Mouse (Mus musculus) heart, embryonic 13.5 days (tissue): ENCODE results near the gene Olfr199. TPM values are rescaled to one million over a fixed set of nuclear protein-coding genes. Genes with fewer than 3 reads are reported as not detected.
"Not testable (repeated sequence)": the region's sequence is repeated elsewhere in the genome, so short reads cannot be mapped to it uniquely, and the experiment has no call there.

Experiments
- ATAC-seq: fragments of 200-750 bp; cut with Nextera tagmentation; 2 replicates; pipeline ENCODE4 v1.8.0; 2017; ENCODE audit warnings: moderate TSS enrichment; ENCODE audit not compliant: insufficient number of reproducible peaks, low FRiP score, low TSS enrichment; ENCODE audit errors: extremely low read depth
- H3K27ac ChIP-seq: fragments of 300-500 bp; sonication (generic); replicated peaks from 2 replicates; pipeline ENCODE4 v1.5.1; 2015; ENCODE audit warnings: moderate library complexity, mild to moderate bottlenecking, inconsistent platforms
- H3K27me3 ChIP-seq: fragments of 300-500 bp; sonication (generic); replicated peaks from 2 replicates; pipeline ENCODE4 v1.6.1; 2015; ENCODE audit warnings: mild to moderate bottlenecking, inconsistent platforms
- H3K36me3 ChIP-seq: fragments of 300-500 bp; sonication (generic); 2 replicates; pipeline ENCODE4 v1.6.1; 2015; ENCODE audit warnings: mild to moderate bottlenecking, inconsistent platforms
- H3K4me1 ChIP-seq: fragments of 300-500 bp; sonication (generic); 2 replicates; pipeline ENCODE4 v1.6.1; 2015; ENCODE audit warnings: inconsistent platforms
- H3K4me2 ChIP-seq: fragments of 300-500 bp; sonication (generic); 2 replicates; pipeline ENCODE4 v1.6.1; 2015; ENCODE audit warnings: inconsistent platforms, mild to moderate bottlenecking, moderate library complexity
- H3K4me3 ChIP-seq: fragments of 300-500 bp; sonication (generic); 2 replicates; pipeline ENCODE4 v1.5.1; 2015; ENCODE audit warnings: moderate library complexity, mild to moderate bottlenecking, inconsistent platforms
- H3K9ac ChIP-seq: fragments of 300-500 bp; sonication (generic); 2 replicates; pipeline ENCODE4 v1.6.1; 2015; ENCODE audit warnings: inconsistent platforms, mild to moderate bottlenecking, moderate library complexity
- H3K9me3 ChIP-seq: fragments of 300-500 bp; sonication (generic); 2 replicates; pipeline ENCODE4 v1.6.1; 2016; ENCODE audit warnings: inconsistent platforms
- WGBS: fragments of 180-500 bp; shearing (Covaris S2); methylation state at CpG from one replicate; pipeline ENCODE4 v1.1.7; 2015; ENCODE audit warnings: mixed read lengths; 5-methylcytosine and 5-hydroxymethylcytosine counted together
- polyA plus RNA-seq: library from polyadenylated mRNA; unstranded; fragments of >200 nt; fragmentation: Nextera tagmentation; extraction: Ambion mirVana; gene quantifications from 2 replicates; pipeline ENCODE4 v1.2.1, GENCODE M21; 2015

The Olfr199 gene
- not detected in 2 replicates for polyA plus RNA-seq

- not testable (repeated sequence) for H3K27me3 ChIP-seq, H3K27ac ChIP-seq, H3K4me2 ChIP-seq, H3K4me1 ChIP-seq, ATAC-seq, H3K36me3 ChIP-seq, H3K9ac ChIP-seq, H3K9me3 ChIP-seq, H3K4me3 ChIP-seq
- 71% methylated on average over 1 of the region's 1 CpGs for WGBS
Observed at GRCm38 (mm10) chr16:59219667-59220066, at the start of gene Olfr199. TSS of gene Olfr199 (minus strand) at chr16:59219767.

GRCm38 (mm10) chr16:59269097-59269496 is 49.5 kb upstream of the Olfr199 start:
- H3K27ac ChIP-seq, H3K36me3 ChIP-seq, ATAC-seq, H3K4me2 ChIP-seq, H3K27me3 ChIP-seq, H3K4me3 ChIP-seq, H3K9ac ChIP-seq, H3K4me1 ChIP-seq, H3K9me3 ChIP-seq: not testable (repeated sequence)
- WGBS = 61% methylated on average over 4 of the region's 4 CpGs

- Histone ChIP-seq H3K9ac (no peak overlapping the region), H3K27me3 (no peaks in the 10 kb centered on the region), H3K4me1 (no peaks in the 10 kb centered on the region), H3K9me3 (no peaks in the 10 kb centered on the region), H3K4me2 (no peak overlapping the region), H3K27ac (no peak overlapping the region), H3K36me3 (no peaks in the 10 kb centered on the region), H3K4me3 (no peak overlapping the region)
- no peak for ATAC-seq
- WGBS = 76% methylated on average over 17 of the region's 17 CpGs
Observed at GRCm38 (mm10) chr16:59249684-59250083, 30.1 kb upstream of the Olfr199 start.

DNA sequence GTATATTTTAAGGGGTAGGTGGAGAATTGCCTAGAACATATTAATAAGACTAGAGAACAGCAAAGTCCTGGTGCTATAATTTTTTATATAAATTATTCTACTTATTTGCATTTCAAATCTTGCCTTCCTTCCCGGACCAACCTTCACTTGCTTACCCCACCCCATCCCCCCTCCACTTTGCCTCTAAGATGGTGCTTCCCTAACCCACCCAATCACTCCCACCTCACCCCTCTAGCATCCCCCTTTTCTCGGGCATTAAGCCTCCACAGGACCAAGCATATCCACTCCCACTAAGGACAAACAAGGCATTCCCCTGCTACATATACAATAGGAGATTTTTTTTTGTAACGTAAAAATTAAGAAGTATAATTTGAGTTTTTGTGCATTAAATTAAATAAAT is 1.7 kb downstream of the Olfr199 start:
- H3K4me1 ChIP-seq, H3K9me3 ChIP-seq, H3K9ac ChIP-seq, H3K27me3 ChIP-seq, H3K27ac ChIP-seq, H3K36me3 ChIP-seq, H3K4me2 ChIP-seq, ATAC-seq, H3K4me3 ChIP-seq: not testable (repeated sequence)
- 60% methylated on average over 3 of the region's 3 CpGs for WGBS

DNA sequence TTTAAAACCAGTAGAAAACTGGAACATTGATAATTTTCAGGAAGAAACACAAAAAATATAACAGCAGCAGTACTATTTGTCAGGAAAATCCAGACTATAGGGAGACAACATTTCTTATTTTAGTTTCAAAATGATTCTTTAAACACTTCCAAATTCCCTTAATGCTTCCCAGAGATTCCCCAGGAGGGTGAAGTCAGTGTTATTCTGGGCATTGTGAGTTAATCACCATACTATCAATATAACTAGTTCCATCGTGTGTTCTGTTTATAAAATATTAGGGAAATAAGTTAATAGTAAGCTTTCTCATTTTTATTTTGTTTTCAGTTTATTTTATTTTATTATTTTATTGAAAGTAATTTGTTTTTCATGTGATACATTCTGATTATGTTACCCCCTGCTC is 16.1 kb downstream of the Olfr199 start, which contains the start of gene Olfr198:
TSS of gene Olfr198 (minus strand) at position 101 of the 400 bp plus-strand sequence.
- H3K9me3 ChIP-seq, H3K4me2 ChIP-seq, H3K36me3 ChIP-seq, H3K9ac ChIP-seq, H3K27ac ChIP-seq, ATAC-seq, H3K27me3 ChIP-seq, H3K4me1 ChIP-seq, H3K4me3 ChIP-seq: not testable (repeated sequence)
- 50% methylated on average over 1 of the region's 1 CpGs for WGBS

GRCm38 (mm10) chr16:59170354-59170753 is 49.2 kb downstream of the Olfr199 start, which contains the start of gene Olfr196:
TSS of gene Olfr196 (minus strand) at chr16:59170454.
- H3K36me3 ChIP-seq = no peaks in the 10 kb centered on the region
- 67% methylated on average over 3 of the region's 3 CpGs for WGBS

More at GRCm38 (mm10) chr16:59170354-59170753, 49.2 kb downstream of the Olfr199 start, which contains the start of gene Olfr196:
- H3K27me3 ChIP-seq = no peaks in the 10 kb centered on the region
- H3K27ac ChIP-seq = no peak within 1 kb of the TSS
- H3K9ac ChIP-seq = no peak within 1 kb of the TSS
- H3K9me3 ChIP-seq = 0 out of 2 replicates have a peak, but pooled peaks cover 8% of the 10 kb centered on the region
- H3K4me1 ChIP-seq = no peaks in the 10 kb centered on the region
- no peak within 1 kb of the TSS for H3K4me2 ChIP-seq
- ATAC-seq = no peak
- no peak within 1 kb of the TSS for H3K4me3 ChIP-seq

Other genes with a start within 250 kb of the Olfr199 start
- not detected in 2 replicates for gene Olfr183, start 224.4 kb downstream of the Olfr199 start, polyA plus RNA-seq
- gene Olfr186, start 189.5 kb downstream of the Olfr199 start, polyA plus RNA-seq = not detected in 2 replicates
- gene Olfr187, start 180.0 kb downstream of the Olfr199 start, polyA plus RNA-seq = not detected in 2 replicates
- gene Olfr190, start 141.8 kb downstream of the Olfr199 start, polyA plus RNA-seq = not detected in 2 replicates
- gene Olfr191, start 129.9 kb downstream of the Olfr199 start, polyA plus RNA-seq = not detected in 2 replicates
- gene Olfr193, start 107.9 kb downstream of the Olfr199 start, polyA plus RNA-seq = not detected in 2 replicates
- not detected in 2 replicates for gene Olfr194, start 98.7 kb downstream of the Olfr199 start, polyA plus RNA-seq
- gene Olfr195, start 72.7 kb downstream of the Olfr199 start, polyA plus RNA-seq = not detected in 2 replicates
- not detected in 2 replicates for gene Olfr196, start 49.3 kb downstream of the Olfr199 start, polyA plus RNA-seq
- not detected in 2 replicates for gene Olfr198, start 16.2 kb downstream of the Olfr199 start, polyA plus RNA-seq
- gene Olfr201, start 52.9 kb upstream of the Olfr199 start, polyA plus RNA-seq = not detected in 2 replicates
- gene Olfr202, start 67.0 kb upstream of the Olfr199 start, polyA plus RNA-seq = not detected in 2 replicates
- gene Olfr203, start 79.1 kb upstream of the Olfr199 start, polyA plus RNA-seq = not detected in 2 replicates
- gene Olfr204, start 98.5 kb upstream of the Olfr199 start, polyA plus RNA-seq = not detected in 2 replicates
- not detected in 2 replicates for gene Olfr205, start 111.4 kb upstream of the Olfr199 start, polyA plus RNA-seq
- not detected in 2 replicates for gene Olfr206, start 129.5 kb upstream of the Olfr199 start, polyA plus RNA-seq
- not detected in 2 replicates for gene Olfr209, start 144.2 kb upstream of the Olfr199 start, polyA plus RNA-seq
- gene Gabrr3, start 187.6 kb upstream of the Olfr199 start, polyA plus RNA-seq = not detected in 2 replicates